Mouse (Mus musculus) spleen, embryonic (tissue): ENCODE data around the gene Homer1.

Experiments used
- CTCF ChIA-PET: fragments of 350-600 bp; sonication (Branson Sonifier 250); formaldehyde crosslinking; loops from one replicate; lab custom pipeline; 2022; lab: Charles Lee

Gene Homer1

GRCm38 (mm10) chr13:93389242-93389625, 89.8 kb downstream of the Homer1 start:
- CTCF ChIA-PET, result no interaction called here

DNA sequence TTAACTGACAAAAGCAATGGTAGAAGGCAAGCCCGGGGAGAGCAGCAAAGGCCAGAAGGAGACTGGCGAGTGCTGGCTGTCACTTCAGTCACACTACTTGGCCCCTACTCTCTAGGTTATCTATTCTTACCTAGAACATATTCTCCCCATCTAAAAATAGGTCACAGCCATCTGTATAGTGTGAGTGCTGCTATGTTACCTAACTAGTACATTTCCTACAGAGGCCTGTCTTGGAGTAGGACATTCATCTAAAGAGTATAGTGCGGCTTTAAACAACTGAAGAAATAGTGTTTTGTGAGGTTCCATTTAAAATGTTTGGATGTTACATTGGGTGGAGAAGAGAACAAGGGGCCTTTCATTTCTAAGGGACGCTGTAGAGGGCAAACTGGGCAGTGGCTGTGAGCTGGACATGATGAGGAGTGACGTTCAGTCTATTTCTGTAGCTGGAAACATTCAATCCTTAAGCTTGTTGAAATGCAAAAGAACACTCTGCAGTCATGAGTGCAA, 100.3 kb downstream of the Homer1 start:
- CTCF ChIA-PET, result no interaction called here

GRCm38 (mm10) chr13:93401947-93402346, 102.5 kb downstream of the Homer1 start:
- CTCF ChIA-PET, result no interaction called here

DNA sequence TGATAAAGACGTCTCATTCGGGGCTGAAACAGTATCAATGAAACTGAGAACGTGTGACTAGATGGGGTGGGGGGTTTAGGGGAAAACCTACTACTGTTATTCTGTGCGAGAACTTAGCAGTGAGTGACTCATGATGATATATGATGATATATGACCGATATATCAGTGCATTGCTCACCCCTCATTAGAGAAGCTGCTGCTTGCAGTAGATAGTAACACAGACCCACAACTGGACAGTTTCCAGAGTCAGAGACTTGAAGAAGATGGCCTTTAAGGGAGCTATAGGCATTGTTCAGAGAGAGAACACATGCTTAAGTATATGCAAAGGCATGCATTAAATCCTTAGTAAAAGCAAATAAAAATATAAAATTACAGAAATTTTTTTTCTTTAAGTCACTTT, 107.4 kb downstream of the Homer1 start:
- CTCF ChIA-PET, result no interaction called here

DNA sequence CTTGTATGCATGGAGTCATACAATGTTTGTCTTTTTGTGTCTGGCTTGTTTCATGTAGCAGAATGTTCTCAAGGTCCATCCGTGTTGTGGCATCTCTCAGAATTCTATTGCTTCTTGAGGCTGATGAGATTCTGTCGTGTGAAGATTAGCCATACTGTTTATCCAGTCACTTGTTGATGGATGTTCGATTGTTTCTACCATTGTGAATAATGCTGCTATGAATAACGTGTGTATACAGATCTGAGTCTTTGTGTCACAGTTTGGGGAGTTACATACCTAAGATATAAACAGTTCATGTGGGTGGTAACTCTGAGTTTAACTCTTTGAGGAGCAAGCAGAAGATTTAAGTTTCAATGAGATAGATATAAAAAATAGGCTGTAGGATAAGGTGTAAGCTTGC, 110.9 kb downstream of the Homer1 start:
- CTCF ChIA-PET, result no interaction called here

DNA sequence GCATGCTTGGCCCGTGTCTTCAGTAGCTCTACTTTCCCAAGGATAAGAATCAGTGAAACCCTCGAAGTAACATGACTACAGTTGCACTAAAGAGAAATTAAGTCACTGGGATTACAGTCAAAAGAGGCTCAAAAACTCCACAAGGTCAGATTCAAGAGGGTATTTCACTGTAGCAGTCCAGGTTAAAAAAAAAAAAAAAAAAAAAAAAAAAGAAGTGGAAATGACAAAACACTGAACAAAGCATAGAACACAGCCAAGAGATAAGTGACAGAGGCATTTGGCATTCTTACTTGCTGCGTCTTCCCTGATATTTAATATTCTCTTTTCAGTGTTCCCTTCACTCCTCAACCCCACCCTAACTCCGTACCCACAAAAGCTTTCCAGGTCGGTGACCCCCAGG, 115.6 kb downstream of the Homer1 start:
- CTCF ChIA-PET, result no interaction called here

- CTCF ChIA-PET, result no interaction called here
These were observed 118.9 kb downstream of the Homer1 start for GRCm38 (mm10) chr13:93418292-93418691.

- CTCF ChIA-PET, result no interaction called here
These were observed 120.3 kb downstream of the Homer1 start for GRCm38 (mm10) chr13:93419779-93420178.

DNA sequence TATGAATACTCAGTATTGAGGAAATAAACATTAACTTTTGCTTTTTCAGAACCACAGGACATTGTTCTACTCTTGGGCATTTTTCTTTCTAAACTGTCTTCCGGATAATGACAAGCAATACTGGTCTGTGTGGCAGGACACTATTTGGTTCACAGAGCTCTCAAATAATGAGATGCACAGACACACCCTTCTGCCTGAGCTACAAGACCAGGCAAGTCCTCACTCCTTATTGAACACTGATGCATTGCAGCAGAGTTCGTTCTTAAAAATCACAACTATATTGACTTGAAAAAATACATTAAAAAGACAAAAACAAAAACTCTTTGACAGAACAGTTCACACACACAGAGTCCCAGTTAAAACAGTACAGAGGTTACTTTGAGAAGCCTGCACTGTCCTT, 123.8 kb downstream of the Homer1 start:
- CTCF ChIA-PET, result no interaction called here

- CTCF ChIA-PET, result interaction anchor here (0.6 kb wide), 1 partner anchor 111 kb away, joined by 3 read pairs; no protein-coding TSS in a partner anchor
These were observed 128.8 kb downstream of the Homer1 start for GRCm38 (mm10) chr13:93427920-93428876.

GRCm38 (mm10) chr13:93429205-93429604, 129.8 kb downstream of the Homer1 start:
- CTCF ChIA-PET, result no interaction called here

GRCm38 (mm10) chr13:93440167-93440566, 140.7 kb downstream of the Homer1 start:
- CTCF ChIA-PET, result no interaction called here

DNA sequence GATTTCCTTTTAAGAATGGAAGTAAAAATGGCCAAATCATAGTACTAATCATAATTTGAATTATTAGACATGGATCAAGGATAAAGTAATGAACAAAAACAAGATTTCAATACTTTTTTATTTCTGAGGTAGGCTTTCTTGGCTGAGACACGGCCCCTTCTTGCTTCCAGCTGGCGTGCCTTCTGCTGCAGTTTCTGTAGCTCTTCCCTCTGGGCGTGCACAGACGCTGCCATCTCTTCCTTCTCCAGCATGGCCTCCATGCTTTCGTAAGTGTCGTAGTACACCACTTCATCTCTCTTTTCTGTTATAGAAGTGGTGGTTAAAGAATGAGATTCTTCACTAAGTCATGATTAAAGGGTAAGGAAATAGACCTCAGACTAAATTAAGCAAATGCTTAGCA, 153.8 kb downstream of the Homer1 start:
- CTCF ChIA-PET, result no interaction called here
